Mouse (Mus musculus): ENCODE data around the gene Relb. TPM values are rescaled to one million over a fixed set of nuclear protein-coding genes. Genes with fewer than 3 reads are reported as not detected.

Relb gene
- polyA plus RNA-seq, 1 experiment, result 32.5 TPM

GRCm38 (mm10) chr7:19575559-19575958 lies 53.7 kb downstream of the Relb start:
- no peak overlapping the region for H3K4me3 ChIP-seq (replicated peaks; ENCODE audit: extremely low read depth, low read depth, low read length)
- DNase-seq, result no peak
- no peak for TF ChIP-seq POLR2A (IDR thresholded peaks at IDR 0.05; ENCODE audit: borderline replicate concordance, extremely low read depth, low read depth, low read length)
- no peak for TF ChIP-seq CTCF (IDR thresholded peaks at IDR 0.05; ENCODE audit: insufficient read depth, low read length)
- peaks cover 12% of the 10 kb centered on the region for H3K4me1 ChIP-seq (ENCODE audit: control insufficient read depth, insufficient read depth, low read length)
- 63% methylated on average over 3 of the region's 3 CpGs for WGBS

GRCm38 (mm10) chr7:19573776-19574140 lies 55.5 kb downstream of the Relb start:
- peaks cover 12% of the 10 kb centered on the region for H3K4me1 ChIP-seq (ENCODE audit: control insufficient read depth, insufficient read depth, low read length)
- H3K4me3 ChIP-seq (replicated peaks; ENCODE audit: extremely low read depth, low read depth, low read length), result peak overlapping the region; percentile 79
- 15% methylated on average over 16 of the region's 16 CpGs for WGBS
- DNase-seq, result no peak
- TF ChIP-seq POLR2A (IDR thresholded peaks at IDR 0.05; ENCODE audit: borderline replicate concordance, extremely low read depth, low read depth, low read length), result no peak
- TF ChIP-seq CTCF (IDR thresholded peaks at IDR 0.05; ENCODE audit: insufficient read depth, low read length), result no peak

- under 1% methylated on average over 52 of the region's 53 CpGs for WGBS
- peak overlapping the region; percentile 79 for H3K4me3 ChIP-seq (replicated peaks; ENCODE audit: extremely low read depth, low read depth, low read length)
Observed at GRCm38 (mm10) chr7:19572926-19573775, 56.1 kb downstream of the Relb start.

GRCm38 (mm10) chr7:19569647-19570046 lies 59.6 kb downstream of the Relb start:
- Histone ChIP-seq H3K4me3 (replicated peaks; ENCODE audit: extremely low read depth, low read depth, low read length) (no peak overlapping the region), H3K4me1 (ENCODE audit: control insufficient read depth, insufficient read depth, low read length) (peaks cover 8% of the 10 kb centered on the region; the same call in 1 of the 2 replicates)
- 82% methylated on average over 3 of the region's 3 CpGs for WGBS
- TF ChIP-seq POLR2A (IDR thresholded peaks at IDR 0.05; ENCODE audit: borderline replicate concordance, extremely low read depth, low read depth, low read length), result no peak
- TF ChIP-seq CTCF (IDR thresholded peaks at IDR 0.05; ENCODE audit: insufficient read depth, low read length), result no peak
- DNase-seq, result no peak

More at GRCm38 (mm10) chr7:19572926-19573775, 56.1 kb downstream of the Relb start:
- peak; percentile 82 for TF ChIP-seq POLR2A (IDR thresholded peaks at IDR 0.05; ENCODE audit: borderline replicate concordance, extremely low read depth, low read depth, low read length)
- no peak for TF ChIP-seq CTCF (IDR thresholded peaks at IDR 0.05; ENCODE audit: insufficient read depth, low read length)
- peak; percentile 88 for DNase-seq
- peaks cover 12% of the 10 kb centered on the region for H3K4me1 ChIP-seq (ENCODE audit: control insufficient read depth, insufficient read depth, low read length)

GRCm38 (mm10) chr7:19567426-19567825 lies 61.8 kb downstream of the Relb start:
- Histone ChIP-seq H3K4me3 (replicated peaks; ENCODE audit: extremely low read depth, low read depth, low read length) (no peak overlapping the region), H3K4me1 (ENCODE audit: control insufficient read depth, insufficient read depth, low read length) (peaks cover 6% of the 10 kb centered on the region; the same call in 1 of the 2 replicates)
- 86% methylated on average over 8 of the region's 8 CpGs for WGBS
- TF ChIP-seq POLR2A (IDR thresholded peaks at IDR 0.05; ENCODE audit: borderline replicate concordance, extremely low read depth, low read depth, low read length) (no peak), CTCF (IDR thresholded peaks at IDR 0.05; ENCODE audit: insufficient read depth, low read length) (no peak)
- DNase-seq, result no peak

- TF ChIP-seq POLR2A (IDR thresholded peaks at IDR 0.05; ENCODE audit: borderline replicate concordance, extremely low read depth, low read depth, low read length) (no peak), CTCF (IDR thresholded peaks at IDR 0.05; ENCODE audit: insufficient read depth, low read length) (no peak)
- H3K4me1 ChIP-seq (ENCODE audit: control insufficient read depth, insufficient read depth, low read length), result peaks cover 5% of the 10 kb centered on the region; the same call in 1 of the 2 replicates
- WGBS, result 92% methylated on average over 2 of the region's 2 CpGs
- no peak for DNase-seq
- no peak overlapping the region for H3K4me3 ChIP-seq (replicated peaks; ENCODE audit: extremely low read depth, low read depth, low read length)
Observed at GRCm38 (mm10) chr7:19565803-19566202, 63.4 kb downstream of the Relb start.

- Histone ChIP-seq H3K4me1 (ENCODE audit: control insufficient read depth, insufficient read depth, low read length) (peaks cover 10% of the 10 kb centered on the region), H3K4me3 (replicated peaks; ENCODE audit: extremely low read depth, low read depth, low read length) (no peak overlapping the region)
- WGBS, result 96% methylated on average over 4 of the region's 4 CpGs
- DNase-seq, result no peak
- no peak for TF ChIP-seq POLR2A (IDR thresholded peaks at IDR 0.05; ENCODE audit: borderline replicate concordance, extremely low read depth, low read depth, low read length)
- peak; percentile 23; the same call in 1 of the 2 replicates for TF ChIP-seq CTCF (IDR thresholded peaks at IDR 0.05; ENCODE audit: insufficient read depth, low read length)
Observed at GRCm38 (mm10) chr7:19564455-19564854, 64.8 kb downstream of the Relb start.

GRCm38 (mm10) chr7:19563884-19564283 lies 65.4 kb downstream of the Relb start:
- no peak overlapping the region for H3K4me3 ChIP-seq (replicated peaks; ENCODE audit: extremely low read depth, low read depth, low read length)
- H3K4me1 ChIP-seq (ENCODE audit: control insufficient read depth, insufficient read depth, low read length), result peaks cover 15% of the 10 kb centered on the region
- no peak for DNase-seq
- TF ChIP-seq POLR2A (IDR thresholded peaks at IDR 0.05; ENCODE audit: borderline replicate concordance, extremely low read depth, low read depth, low read length) (no peak), CTCF (IDR thresholded peaks at IDR 0.05; ENCODE audit: insufficient read depth, low read length) (no peak)
- WGBS, result 81% methylated on average over 3 of the region's 3 CpGs

GRCm38 (mm10) chr7:19562643-19563410 lies 66.4 kb downstream of the Relb start, which contains the start of gene Ppp1r37:
Gene Ppp1r37, minus strand, starts transcription at chr7:19563076.
- TF ChIP-seq POLR2A (IDR thresholded peaks at IDR 0.05; ENCODE audit: borderline replicate concordance, extremely low read depth, low read depth, low read length) (no peak), CTCF (IDR thresholded peaks at IDR 0.05; ENCODE audit: insufficient read depth, low read length) (no peak)
- no peak for DNase-seq
- H3K4me3 ChIP-seq (replicated peaks; ENCODE audit: extremely low read depth, low read depth, low read length), result peak within 1 kb of the TSS; percentile 75
- peaks cover 18% of the 10 kb centered on the region for H3K4me1 ChIP-seq (ENCODE audit: control insufficient read depth, insufficient read depth, low read length)
- WGBS, result 2% methylated on average over 19 of the region's 19 CpGs
